Mouse (Mus musculus) hindbrain, embryonic 13.5 days (tissue): ENCODE results near the gene E2f1. TPM values are rescaled to one million over a fixed set of nuclear protein-coding genes. Genes with fewer than 3 reads are reported as not detected.

Experiments
- ATAC-seq: fragments of 200-750 bp; cut with Nextera tagmentation; 2 replicates; pipeline ENCODE4 v1.8.0; 2017; ENCODE audit warnings: moderate TSS enrichment; ENCODE audit not compliant: low FRiP score
- H3K27ac ChIP-seq: fragments of 300-500 bp; sonication (generic); 2 replicates; pipeline ENCODE4 v1.5.1; 2015; ENCODE audit warnings: inconsistent platforms, mild to moderate bottlenecking, moderate library complexity
- H3K27me3 ChIP-seq: fragments of 300-500 bp; sonication (generic); 2 replicates; pipeline ENCODE4 v1.6.1; 2015; ENCODE audit warnings: mild to moderate bottlenecking, inconsistent platforms
- H3K36me3 ChIP-seq: fragments of 300-500 bp; sonication (generic); 2 replicates; pipeline ENCODE4 v1.6.1; 2015; ENCODE audit warnings: mild to moderate bottlenecking, inconsistent platforms
- H3K4me1 ChIP-seq: fragments of 300-500 bp; sonication (generic); replicated peaks from 2 replicates; pipeline ENCODE4 v1.6.1; 2015; ENCODE audit warnings: inconsistent platforms
- H3K4me2 ChIP-seq: fragments of 300-500 bp; sonication (generic); 2 replicates; pipeline ENCODE4 v1.6.1; 2015; ENCODE audit warnings: inconsistent platforms, mild to moderate bottlenecking, moderate library complexity
- H3K4me3 ChIP-seq: fragments of 300-500 bp; sonication (generic); 2 replicates; pipeline ENCODE4 v1.5.1; 2015; ENCODE audit warnings: mild to moderate bottlenecking, inconsistent platforms
- H3K9ac ChIP-seq: fragments of 300-500 bp; sonication (generic); 2 replicates; pipeline ENCODE4 v1.6.1; 2015; ENCODE audit warnings: mild to moderate bottlenecking, inconsistent platforms
- H3K9me3 ChIP-seq: fragments of 300-500 bp; sonication (generic); 2 replicates; pipeline ENCODE4 v1.6.1; 2016; ENCODE audit warnings: inconsistent platforms
- WGBS: fragments of 180-500 bp; shearing (Covaris S2); methylation state at CpG from one replicate; pipeline ENCODE4 v1.1.7; 2015; 5-methylcytosine and 5-hydroxymethylcytosine counted together
- polyA plus RNA-seq: library from polyadenylated mRNA; unstranded; fragments of >200 nt; fragmentation: Nextera tagmentation; extraction: Ambion mirVana; gene quantifications from 2 replicates; pipeline ENCODE4 v1.2.1, GENCODE M21; 2015

Gene E2f1
- polyA plus RNA-seq, 1 experiment from 2014 or later, result 8.9 TPM

DNA sequence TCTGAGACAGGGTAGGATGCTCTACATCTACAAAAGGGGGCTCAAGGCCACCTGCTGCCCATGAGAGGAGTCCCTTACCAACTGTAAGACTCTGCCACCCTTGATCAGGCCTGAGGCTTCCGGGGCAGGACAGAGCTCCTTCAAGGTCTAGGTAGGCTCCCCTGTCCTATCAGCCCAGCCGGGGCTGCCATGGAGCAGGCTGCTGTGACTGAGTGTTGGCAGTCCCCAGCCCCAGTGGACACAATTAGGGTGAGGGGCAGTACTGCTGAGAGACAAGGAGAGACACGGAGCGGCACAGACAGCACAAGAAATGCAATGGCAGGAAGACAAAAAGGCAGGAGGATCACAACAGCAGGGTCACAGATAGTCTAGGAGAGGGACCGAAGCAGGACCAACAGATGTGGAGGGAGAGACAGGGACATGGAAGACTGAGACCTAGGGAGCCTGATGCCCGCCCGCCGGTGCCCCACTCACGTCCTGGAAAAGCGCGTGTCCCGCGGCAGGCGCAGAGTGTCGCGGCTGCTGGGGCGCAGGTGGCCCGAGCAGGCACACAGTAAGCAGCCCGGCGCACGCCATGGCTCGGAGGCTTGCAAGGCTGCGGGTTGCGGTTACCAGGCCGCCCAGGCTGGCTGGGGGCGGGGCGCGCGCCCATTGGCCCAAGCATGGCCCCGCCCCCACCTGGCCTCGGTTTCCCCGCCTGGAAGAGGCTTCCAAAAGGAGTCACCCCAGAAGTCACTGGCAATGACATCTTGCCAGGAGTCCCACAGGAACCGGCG lies 11.2 kb downstream of the E2f1 start, which contains the start of gene Necab3:
Necab3 (minus strand) TSS at position 627 of the 776 bp plus-strand sequence.
- Histone ChIP-seq H3K36me3 (no peaks in the 10 kb centered on the region), H3K9me3 (no peaks in the 10 kb centered on the region), H3K27me3 (no peaks in the 10 kb centered on the region; the same call in 1 of the 2 replicates), H3K4me1 (peaks cover 48% of the 10 kb centered on the region), H3K4me3 (peak within 1 kb of the TSS; percentile 44), H3K27ac (peak within 1 kb of the TSS; percentile 44; the same call in 1 of the 2 replicates), H3K4me2 (peak within 1 kb of the TSS; percentile 74), H3K9ac (peak within 1 kb of the TSS; percentile 75)
- peak; percentile 81 for ATAC-seq
- 4% methylated on average over 33 of the region's 34 CpGs for WGBS

DNA sequence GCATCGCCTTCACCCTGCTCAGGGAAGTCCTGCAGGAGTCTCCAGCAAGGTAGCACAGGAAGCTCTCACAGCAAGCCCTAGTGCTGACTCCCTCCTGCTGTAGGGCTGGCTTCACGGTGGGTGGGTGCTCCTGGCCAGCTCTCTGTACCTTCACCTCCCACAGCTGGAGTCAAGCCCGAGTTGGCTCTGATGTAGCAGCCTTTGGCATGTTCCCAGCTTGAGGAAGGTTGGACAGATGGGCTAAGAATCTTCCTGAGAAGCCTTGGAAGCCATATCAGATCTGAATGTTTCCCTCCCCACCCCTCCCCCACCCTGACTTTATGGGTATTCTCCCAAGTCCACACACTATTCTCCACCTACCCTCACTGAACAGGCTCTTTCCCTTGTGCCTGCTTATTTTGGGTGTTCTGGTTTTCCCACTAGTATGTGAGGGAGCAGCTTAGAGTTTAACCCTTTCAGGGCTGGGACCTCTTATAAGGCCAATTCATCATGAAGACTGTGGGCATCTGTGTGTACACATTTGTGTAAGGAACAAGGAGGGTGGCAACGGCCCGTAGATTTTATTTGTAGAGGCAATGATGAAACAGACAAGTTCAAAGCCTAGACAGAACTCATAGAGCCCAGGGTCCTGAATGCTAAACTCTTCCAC lies 12.4 kb downstream of the E2f1 start:
- H3K27ac ChIP-seq, result peak overlapping the region; percentile 19; the same call in 1 of the 2 replicates
- 56% methylated on average over 5 of the region's 5 CpGs for WGBS
- peaks cover under 1% of the 10 kb centered on the region for H3K27me3 ChIP-seq
- 0 out of 2 replicates have a peak overlapping the region, but pooled peaks have one; percentile 75 for H3K9ac ChIP-seq
- H3K4me2 ChIP-seq, result peak overlapping the region; percentile 74; the same call in 1 of the 2 replicates
- no peaks in the 10 kb centered on the region for H3K36me3 ChIP-seq
- no peaks in the 10 kb centered on the region for H3K9me3 ChIP-seq
- ATAC-seq, result no peak
- peaks cover 54% of the 10 kb centered on the region for H3K4me1 ChIP-seq
- no peak overlapping the region for H3K4me3 ChIP-seq

DNA sequence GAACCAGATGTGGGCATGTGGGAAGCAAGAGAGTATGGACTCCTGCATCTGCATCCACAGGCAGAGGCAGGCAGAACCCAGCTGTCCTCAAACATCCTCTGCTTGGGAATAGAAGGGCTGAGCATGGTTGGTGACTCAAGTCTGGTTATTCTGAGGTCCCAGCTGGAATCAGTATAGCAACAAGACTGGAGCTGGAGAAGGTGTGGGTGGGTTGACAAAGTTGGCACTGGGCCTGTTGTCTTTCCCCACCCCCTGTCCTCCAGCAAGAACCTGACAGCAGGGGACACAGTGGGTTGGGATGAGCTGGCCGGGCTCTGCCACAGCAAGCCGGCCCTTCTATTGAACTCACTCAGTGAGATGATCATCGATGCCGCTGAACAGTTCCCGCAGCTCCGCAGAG lies 14.5 kb downstream of the E2f1 start:
- WGBS, result 67% methylated on average over 6 of the region's 6 CpGs
- no peak overlapping the region for H3K4me2 ChIP-seq
- peaks cover 65% of the 10 kb centered on the region for H3K4me1 ChIP-seq
- ATAC-seq, result no peak
- no peak overlapping the region for H3K27ac ChIP-seq
- H3K9me3 ChIP-seq, result no peaks in the 10 kb centered on the region
- H3K9ac ChIP-seq, result no peak overlapping the region
- peaks cover 21% of the 10 kb centered on the region for H3K27me3 ChIP-seq
- H3K4me3 ChIP-seq, result no peak overlapping the region
- no peaks in the 10 kb centered on the region for H3K36me3 ChIP-seq

DNA sequence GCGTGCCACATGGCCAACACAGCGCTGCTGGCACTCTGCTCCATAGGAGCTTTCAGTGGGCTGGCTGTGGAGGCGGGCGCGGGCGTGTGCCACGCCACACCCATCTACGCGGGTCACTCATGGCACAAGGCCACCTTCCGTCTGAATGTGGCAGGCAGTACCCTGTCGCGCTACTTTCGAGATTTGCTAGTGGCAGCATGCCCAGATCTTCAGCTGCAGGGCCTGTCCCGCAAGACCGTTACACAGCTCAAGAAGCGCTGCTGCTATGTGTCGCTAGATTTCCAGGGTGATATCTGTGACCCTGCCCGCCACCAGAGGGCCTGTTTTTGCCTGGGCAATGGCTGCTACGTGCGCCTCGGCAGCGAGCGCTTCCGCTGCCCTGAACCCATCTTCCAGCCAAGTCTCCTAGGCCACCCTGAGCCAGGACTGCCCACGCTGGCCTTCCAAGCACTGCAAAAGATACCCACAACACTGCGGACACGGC lies 17.2 kb downstream of the E2f1 start:
- Histone ChIP-seq H3K27me3 (peaks cover 26% of the 10 kb centered on the region), H3K9ac (peak overlapping the region; percentile 59; the same call in 1 of the 2 replicates), H3K4me1 (peaks cover 60% of the 10 kb centered on the region), H3K4me2 (peak overlapping the region; percentile 43), H3K36me3 (no peaks in the 10 kb centered on the region), H3K9me3 (no peaks in the 10 kb centered on the region), H3K4me3 (no peak overlapping the region), H3K27ac (peak overlapping the region; percentile 35; the same call in 1 of the 2 replicates)
- WGBS, result 25% methylated on average over 27 of the region's 27 CpGs
- peak; percentile 34 for ATAC-seq

DNA sequence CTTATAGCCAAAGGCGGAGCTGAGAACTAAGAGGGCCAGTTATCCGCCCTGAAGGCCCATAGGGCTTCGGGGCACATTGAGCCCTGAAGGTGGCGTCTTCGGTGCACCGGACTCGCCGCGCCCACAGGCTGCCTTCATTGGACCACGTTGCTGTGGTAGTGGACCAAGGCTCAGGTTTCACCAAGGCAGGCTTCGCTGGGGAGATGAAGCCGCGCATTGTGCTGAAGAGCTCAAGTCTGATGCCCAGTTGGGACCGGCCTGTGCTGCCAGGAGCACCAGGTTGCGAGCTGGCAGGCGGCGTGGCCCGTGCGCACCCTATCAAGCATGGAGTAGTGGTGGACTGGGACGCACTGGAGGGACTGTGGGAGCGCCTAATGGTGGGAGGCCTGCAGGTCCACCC lies 17.8 kb downstream of the E2f1 start:
- H3K9me3 ChIP-seq, result no peaks in the 10 kb centered on the region
- 41% methylated on average over 21 of the region's 21 CpGs for WGBS
- peak overlapping the region; percentile 35; the same call in 1 of the 2 replicates for H3K27ac ChIP-seq
- peaks cover 54% of the 10 kb centered on the region for H3K4me1 ChIP-seq
- H3K9ac ChIP-seq, result peak overlapping the region; percentile 59; the same call in 1 of the 2 replicates
- no peaks in the 10 kb centered on the region; the same call in 1 of the 2 replicates for H3K36me3 ChIP-seq
- no peak overlapping the region for H3K4me3 ChIP-seq
- peaks cover 26% of the 10 kb centered on the region for H3K27me3 ChIP-seq
- H3K4me2 ChIP-seq, result peak overlapping the region; percentile 43
- no peak; the same call in 1 of the 2 replicates for ATAC-seq

DNA sequence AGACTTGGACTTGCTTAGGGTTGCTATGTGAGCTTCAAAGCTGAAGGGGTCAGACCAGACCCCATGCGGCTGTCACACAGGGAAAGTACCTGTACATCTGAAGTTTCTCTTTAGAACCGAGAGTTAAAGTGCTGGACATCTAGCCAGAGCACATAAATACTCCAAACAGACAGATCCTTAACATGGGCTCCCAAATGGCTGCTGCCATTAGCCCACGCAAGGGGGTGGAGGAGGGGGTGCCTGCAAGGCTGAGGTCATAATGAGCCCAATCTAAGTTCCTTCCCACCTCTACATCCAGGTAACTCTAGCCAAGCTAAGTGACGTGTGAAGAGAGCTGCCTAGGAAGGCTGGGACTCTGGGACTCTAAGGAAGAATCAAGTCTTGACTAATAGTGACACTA lies 18.2 kb downstream of the E2f1 start, which contains the start of gene Actl10:
Actl10 (plus strand) TSS at position 301 of the 400 bp plus-strand sequence.
- H3K4me2 ChIP-seq, result peak within 1 kb of the TSS; percentile 43
- H3K4me3 ChIP-seq, result no peak within 1 kb of the TSS
- peaks cover 51% of the 10 kb centered on the region for H3K4me1 ChIP-seq
- H3K9ac ChIP-seq, result peak within 1 kb of the TSS; percentile 59; the same call in 1 of the 2 replicates
- peaks cover 26% of the 10 kb centered on the region for H3K27me3 ChIP-seq
- H3K36me3 ChIP-seq, result no peaks in the 10 kb centered on the region; the same call in 1 of the 2 replicates
- H3K9me3 ChIP-seq, result no peaks in the 10 kb centered on the region
- H3K27ac ChIP-seq, result peak within 1 kb of the TSS; percentile 35; the same call in 1 of the 2 replicates
- WGBS, result 87% methylated on average over 4 of the region's 4 CpGs
- ATAC-seq, result no peak

DNA sequence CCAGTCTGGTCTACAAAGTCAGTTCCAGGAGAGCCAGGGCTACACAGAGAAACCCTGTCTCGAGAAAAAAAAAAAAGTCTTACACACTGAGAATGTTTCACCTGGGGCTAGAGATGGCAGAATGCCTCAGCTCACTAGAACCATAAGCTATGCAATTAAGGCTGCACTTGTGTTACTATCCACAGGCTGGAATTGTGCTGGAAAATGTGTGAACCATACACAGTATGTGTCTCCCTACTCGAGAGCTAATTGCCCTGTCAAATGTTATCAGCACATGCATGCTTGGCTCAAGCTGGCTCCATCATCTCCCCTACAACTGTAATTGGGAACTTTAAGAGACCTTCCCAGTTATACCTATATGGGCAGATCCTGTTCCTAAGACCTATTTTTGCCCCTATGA lies 18.8 kb downstream of the E2f1 start:
- H3K27me3 ChIP-seq, result peaks cover 26% of the 10 kb centered on the region
- 76% methylated on average over 2 of the region's 2 CpGs for WGBS
- no peaks in the 10 kb centered on the region; the same call in 1 of the 2 replicates for H3K36me3 ChIP-seq
- no peak overlapping the region for H3K4me3 ChIP-seq
- peaks cover 46% of the 10 kb centered on the region for H3K4me1 ChIP-seq
- no peak overlapping the region for H3K4me2 ChIP-seq
- H3K27ac ChIP-seq, result no peak overlapping the region
- H3K9me3 ChIP-seq, result no peaks in the 10 kb centered on the region
- no peak for ATAC-seq
- H3K9ac ChIP-seq, result no peak overlapping the region

DNA sequence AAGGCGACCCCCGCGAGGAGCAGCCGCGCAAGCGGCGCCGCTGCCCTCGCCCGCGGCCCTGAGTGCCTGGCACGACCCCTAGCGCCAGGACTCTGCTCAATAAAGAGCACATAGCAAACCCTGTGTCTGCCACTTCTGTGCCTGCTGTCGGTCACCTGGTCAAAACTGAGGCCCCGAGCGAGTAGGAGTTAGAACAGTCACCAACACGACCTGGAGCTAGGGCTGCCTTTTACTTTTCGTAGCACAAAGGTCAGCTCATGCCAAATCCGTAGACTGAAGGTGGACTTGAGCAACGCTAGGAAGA lies 19.9 kb downstream of the E2f1 start:
- peaks cover 38% of the 10 kb centered on the region for H3K4me1 ChIP-seq
- H3K4me2 ChIP-seq, result peak overlapping the region; percentile 85
- peaks cover 26% of the 10 kb centered on the region for H3K27me3 ChIP-seq
- H3K36me3 ChIP-seq, result no peaks in the 10 kb centered on the region; the same call in 1 of the 2 replicates
- WGBS, result 18% methylated on average over 20 of the region's 20 CpGs
- no peaks in the 10 kb centered on the region for H3K9me3 ChIP-seq
- ATAC-seq, result no peak
- H3K9ac ChIP-seq, result peak overlapping the region; percentile 76
- peak overlapping the region; percentile 48 for H3K4me3 ChIP-seq
- no peak overlapping the region for H3K27ac ChIP-seq

DNA sequence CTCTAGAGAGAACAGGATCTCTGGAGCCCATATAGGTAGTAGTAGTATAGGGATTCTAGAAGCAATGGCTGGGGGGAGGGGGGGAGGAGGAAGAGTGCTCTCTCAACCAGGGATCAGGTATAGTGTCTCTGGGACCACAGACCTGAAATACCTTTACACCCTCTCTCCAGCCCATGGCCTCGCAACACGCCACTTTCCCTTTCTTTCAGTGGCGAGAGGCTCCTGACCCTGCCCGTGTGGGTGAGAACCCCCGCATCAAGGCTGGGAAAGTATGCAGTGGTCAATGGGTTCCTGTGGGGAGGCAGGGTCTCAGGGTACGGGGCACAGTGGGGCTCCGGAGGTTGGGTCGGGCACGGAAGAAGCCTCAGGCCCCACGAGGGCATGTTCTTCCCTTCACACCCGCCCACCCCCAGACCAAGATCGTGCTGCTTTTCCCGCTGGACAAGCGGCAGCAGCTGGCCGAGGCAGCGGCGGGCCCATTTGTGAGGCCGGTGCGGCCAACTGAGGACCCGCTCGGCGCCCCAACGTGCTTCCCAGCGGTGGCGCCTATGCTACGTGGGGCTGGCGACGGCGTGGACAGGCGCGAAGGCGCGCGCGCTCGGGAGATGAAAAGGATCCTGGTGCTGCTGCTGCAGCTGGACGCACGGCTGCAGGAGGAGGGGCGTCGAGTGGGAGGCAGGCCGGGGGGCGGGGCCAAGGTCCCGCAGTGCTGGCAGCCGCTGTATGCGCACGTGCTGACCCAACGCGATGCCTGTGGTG lies 20.4 kb downstream of the E2f1 start:
- Histone ChIP-seq H3K27ac (no peak overlapping the region), H3K4me1 (peaks cover 35% of the 10 kb centered on the region), H3K9ac (peak overlapping the region; percentile 76), H3K36me3 (no peaks in the 10 kb centered on the region; the same call in 1 of the 2 replicates), H3K27me3 (peaks cover 26% of the 10 kb centered on the region), H3K9me3 (no peaks in the 10 kb centered on the region), H3K4me3 (peak overlapping the region; percentile 48), H3K4me2 (peak overlapping the region; percentile 85)
- ATAC-seq, result peak; percentile 66
- 1% methylated on average over 40 of the region's 48 CpGs for WGBS

DNA sequence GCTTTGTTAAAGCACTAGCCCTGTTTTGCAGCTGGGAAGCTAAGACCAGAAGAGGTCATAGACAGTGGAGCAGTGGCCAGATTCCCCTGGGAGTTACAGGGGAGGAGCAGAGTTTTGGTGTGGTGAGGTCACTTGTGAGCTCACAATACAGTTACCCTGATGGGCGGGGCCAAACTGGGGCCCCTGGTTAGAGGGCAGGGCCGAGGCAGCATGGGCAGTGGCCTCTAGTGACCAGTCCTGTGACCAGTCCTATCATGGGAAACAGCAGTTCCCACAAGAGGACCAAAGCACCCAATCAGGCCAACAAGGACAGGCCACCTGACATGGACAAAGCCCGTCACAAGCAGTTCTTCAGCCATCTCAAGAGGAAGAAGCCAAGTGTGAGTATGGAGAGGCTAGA lies 21.0 kb downstream of the E2f1 start:
- 45% methylated on average over 3 of the region's 3 CpGs for WGBS
- H3K27me3 ChIP-seq, result peaks cover 26% of the 10 kb centered on the region

DNA sequence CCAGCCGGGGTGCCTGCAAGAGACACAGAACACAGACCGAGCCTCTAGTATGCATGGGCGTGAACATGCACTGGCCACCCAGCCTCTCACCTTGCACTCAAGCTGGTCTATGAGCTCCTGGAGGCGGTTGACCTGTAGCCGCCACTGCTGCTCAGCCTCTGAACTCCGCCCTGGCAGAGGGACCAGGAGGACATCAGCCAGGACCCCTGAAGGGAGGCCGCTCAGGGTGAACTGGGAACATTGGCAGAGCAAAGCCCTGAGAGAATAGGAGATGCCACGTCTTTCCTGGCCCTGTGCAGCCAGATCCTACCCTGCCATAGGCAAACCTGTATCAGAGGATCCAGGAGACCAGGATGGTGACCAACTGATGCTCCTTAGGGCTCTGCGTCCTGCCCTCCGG lies 23.0 kb downstream of the E2f1 start, which contains the start of gene 1700003F12Rik:
1700003F12Rik (plus strand) TSS at position 375 of the 400 bp plus-strand sequence.
- WGBS, result 92% methylated on average over 10 of the region's 10 CpGs
- H3K36me3 ChIP-seq, result no peaks in the 10 kb centered on the region; the same call in 1 of the 2 replicates
- H3K9me3 ChIP-seq, result no peaks in the 10 kb centered on the region
- H3K4me3 ChIP-seq, result no peak within 1 kb of the TSS
- H3K27me3 ChIP-seq, result peaks cover 20% of the 10 kb centered on the region
- no peak within 1 kb of the TSS for H3K9ac ChIP-seq
- ATAC-seq, result no peak
- H3K27ac ChIP-seq, result no peak within 1 kb of the TSS
- H3K4me2 ChIP-seq, result no peak within 1 kb of the TSS
- H3K4me1 ChIP-seq, result peaks cover 23% of the 10 kb centered on the region

More for the DNA sequence above, 21.0 kb downstream of the E2f1 start:
- H3K36me3 ChIP-seq, result no peaks in the 10 kb centered on the region; the same call in 1 of the 2 replicates
- no peak overlapping the region for H3K9ac ChIP-seq
- no peaks in the 10 kb centered on the region for H3K9me3 ChIP-seq
- no peak overlapping the region for H3K4me3 ChIP-seq
- ATAC-seq, result no peak
- H3K27ac ChIP-seq, result no peak overlapping the region
- peaks cover 35% of the 10 kb centered on the region for H3K4me1 ChIP-seq
- peak overlapping the region; percentile 85; the same call in 1 of the 2 replicates for H3K4me2 ChIP-seq
